Mouse (Mus musculus): ENCODE results near the gene A3galt2.

The A3galt2 gene

GRCm38 (mm10) chr4:128752031-128752757 is 3.0 kb upstream of the A3galt2 start:
- DNase-seq (ENCODE audit: low read depth, low spot score): no peak

GRCm38 (mm10) chr4:128753571-128753970 is 1.6 kb upstream of the A3galt2 start:
- DNase-seq (ENCODE audit: low read depth, low spot score): no peak

GRCm38 (mm10) chr4:128755900-128756299 is 736 bp downstream of the A3galt2 start:
- no peak for DNase-seq (ENCODE audit: low read depth, low spot score)

- no peak for DNase-seq (ENCODE audit: low read depth, low spot score)
Measured at GRCm38 (mm10) chr4:128759214-128759613, 4.0 kb downstream of the A3galt2 start.

DNA sequence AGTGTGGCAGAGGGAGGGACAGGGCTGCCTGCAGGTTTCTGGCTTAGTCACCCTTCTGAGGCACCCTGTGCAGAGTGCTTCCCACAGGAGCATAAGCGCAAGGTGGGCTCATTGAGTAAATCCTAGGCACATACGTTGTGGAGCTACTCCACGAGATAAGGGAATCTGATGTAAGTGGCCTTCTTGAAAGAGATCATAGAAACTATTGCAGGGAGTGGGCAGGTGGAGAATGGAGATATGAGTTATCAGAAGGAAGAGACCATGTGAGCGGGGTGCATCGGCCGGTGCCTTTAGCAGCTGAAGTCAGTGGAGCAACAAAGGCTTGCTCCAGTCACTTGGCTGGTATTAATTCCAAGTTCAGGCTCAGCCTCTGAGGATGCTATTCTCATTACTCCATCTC is 4.9 kb downstream of the A3galt2 start:
- DNase-seq (ENCODE audit: low read depth, low spot score): no peak

DNA sequence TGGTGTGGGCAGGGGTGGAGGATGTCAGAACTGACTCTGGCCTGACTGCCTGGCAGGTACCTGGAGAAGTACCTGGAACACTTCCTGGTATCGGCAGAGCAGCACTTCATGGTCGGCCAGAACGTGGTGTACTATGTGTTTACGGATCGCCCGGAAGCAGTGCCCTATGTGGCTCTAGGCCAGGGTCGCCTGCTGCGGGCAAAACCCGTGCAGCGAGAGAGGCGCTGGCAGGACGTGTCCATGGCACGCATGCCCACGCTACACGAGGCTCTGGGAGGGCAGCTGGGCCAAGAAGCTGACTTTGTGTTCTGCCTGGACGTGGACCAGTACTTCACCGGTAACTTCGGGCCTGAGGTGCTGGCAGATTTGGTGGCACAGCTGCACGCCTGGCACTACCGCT is 11.8 kb downstream of the A3galt2 start:
- no peak for DNase-seq (ENCODE audit: low read depth, low spot score)

DNA sequence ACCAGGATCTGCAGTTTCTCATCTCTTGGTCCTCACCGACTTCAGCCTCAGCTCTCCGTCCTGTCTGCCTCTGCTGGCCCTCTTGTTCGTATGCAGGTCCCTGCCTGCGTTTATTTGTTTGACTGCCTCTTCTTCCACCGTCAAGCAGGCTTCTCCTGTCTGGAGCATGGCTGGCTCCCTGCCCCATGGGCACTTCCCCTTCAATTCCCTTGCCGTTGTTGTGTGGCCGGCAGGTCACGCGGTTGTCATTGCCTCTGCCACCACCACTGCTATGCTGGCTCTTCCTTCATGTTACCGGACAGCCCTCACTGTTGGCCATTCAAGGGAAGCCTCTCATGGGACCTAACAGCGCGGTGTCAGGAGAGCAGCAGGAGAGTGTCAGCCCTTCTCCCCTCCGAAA is 13.0 kb downstream of the A3galt2 start:
- DNase-seq (ENCODE audit: low read depth, low spot score): no peak

DNA sequence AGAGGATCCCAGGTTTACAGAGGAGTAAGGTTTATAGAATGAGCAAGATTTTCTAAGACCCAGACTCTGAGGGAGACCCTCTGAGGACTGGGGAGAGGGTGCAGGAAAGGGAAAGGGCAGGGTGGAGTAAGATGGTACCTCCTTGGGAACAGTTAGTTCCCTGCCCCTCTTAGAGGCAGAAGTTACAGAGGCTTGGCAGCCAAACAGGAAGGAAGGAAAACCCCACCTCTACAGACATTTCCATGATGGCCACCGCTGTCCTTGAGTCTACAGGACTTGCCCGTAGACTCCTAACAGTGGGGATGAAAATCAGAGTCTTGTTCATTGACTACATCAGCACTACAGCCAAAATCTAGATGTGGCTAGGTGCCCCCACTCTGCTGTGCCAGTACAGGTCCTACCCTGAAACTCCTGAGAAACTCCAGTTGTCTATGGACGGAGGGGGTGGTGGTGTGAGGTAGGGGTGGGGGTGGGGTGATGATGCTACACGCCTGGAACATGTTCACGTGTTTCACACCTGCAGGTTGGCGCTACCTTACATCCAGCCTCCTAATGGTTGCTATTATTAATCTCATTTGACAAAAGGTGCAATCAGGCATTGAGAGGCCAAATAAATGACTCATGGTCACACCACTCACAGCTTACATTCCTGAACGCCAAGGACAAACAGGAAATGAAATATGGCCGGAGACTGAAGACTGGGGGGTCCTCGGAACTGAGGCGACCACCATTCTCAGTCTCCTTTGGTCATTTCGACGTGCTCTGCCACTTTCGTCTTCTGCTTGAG is 14.6 kb downstream of the A3galt2 start:
- DNase-seq (ENCODE audit: low read depth, low spot score): no peak

GRCm38 (mm10) chr4:128770698-128771097 is 15.5 kb downstream of the A3galt2 start:
- no peak for DNase-seq (ENCODE audit: low read depth, low spot score)

DNA sequence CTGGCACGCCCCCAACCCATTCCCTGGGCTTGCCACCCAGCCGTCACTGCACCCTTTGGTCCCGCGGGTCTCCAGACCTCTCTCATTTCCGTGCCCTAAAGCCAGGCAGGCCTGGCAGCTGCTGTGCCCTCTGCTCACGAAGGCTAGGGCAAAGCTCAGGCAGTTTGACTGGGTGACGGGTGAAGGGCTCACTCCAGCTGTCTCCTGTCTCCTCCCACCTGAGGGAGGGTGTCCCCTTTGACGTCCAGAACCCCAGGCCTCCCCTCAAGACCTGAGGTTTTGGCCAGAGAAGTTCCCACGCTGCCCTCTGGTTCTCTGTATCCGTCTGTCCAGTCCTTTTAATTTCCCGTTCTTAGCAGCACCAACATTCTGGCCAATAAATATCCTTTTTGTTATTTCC is 18.7 kb downstream of the A3galt2 start:
- DNase-seq (ENCODE audit: low read depth, low spot score): no peak

- peak; percentile 75 for DNase-seq (ENCODE audit: low read depth, low spot score)
Measured at GRCm38 (mm10) chr4:128774467-128774866, 19.3 kb downstream of the A3galt2 start.

DNA sequence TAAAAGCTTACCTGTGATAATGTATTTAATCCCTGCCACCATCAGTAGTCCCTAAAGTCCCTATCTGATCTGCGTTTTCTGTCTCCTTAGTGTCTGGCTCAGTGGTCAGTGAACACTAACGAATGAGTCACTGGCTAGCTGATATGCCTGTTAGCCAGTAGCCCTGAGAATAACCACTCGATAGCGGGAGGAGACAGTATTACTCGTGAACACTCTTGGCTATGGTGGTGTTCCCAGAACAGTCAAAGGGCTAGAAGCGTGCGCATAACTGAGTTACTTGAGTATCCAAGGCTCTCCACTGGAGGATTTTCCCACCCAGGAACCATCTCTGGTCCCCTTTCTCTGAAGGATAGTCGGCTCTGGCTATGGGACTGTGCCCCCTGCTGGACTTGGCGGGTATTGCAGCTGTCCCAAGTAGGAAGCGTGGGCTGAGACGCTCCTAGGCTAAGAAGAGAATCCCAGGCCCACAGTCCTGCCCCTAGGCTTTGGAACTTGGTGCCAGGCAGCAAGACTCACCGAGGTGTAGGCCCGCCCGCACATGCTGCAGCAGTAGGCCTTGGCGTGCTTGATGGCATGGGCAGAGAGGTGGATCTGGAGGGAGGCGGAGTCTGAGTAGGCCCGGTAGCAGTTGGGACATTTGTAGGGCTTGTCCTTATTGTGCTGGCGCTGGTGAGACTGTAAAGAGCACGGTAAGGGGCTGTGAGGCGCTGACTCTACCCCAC is 21.6 kb downstream of the A3galt2 start:
- peak; percentile 80 for DNase-seq (ENCODE audit: low read depth, low spot score)

GRCm38 (mm10) chr4:128777593-128777992 is 22.4 kb downstream of the A3galt2 start:
- no peak for DNase-seq (ENCODE audit: low read depth, low spot score)

DNA sequence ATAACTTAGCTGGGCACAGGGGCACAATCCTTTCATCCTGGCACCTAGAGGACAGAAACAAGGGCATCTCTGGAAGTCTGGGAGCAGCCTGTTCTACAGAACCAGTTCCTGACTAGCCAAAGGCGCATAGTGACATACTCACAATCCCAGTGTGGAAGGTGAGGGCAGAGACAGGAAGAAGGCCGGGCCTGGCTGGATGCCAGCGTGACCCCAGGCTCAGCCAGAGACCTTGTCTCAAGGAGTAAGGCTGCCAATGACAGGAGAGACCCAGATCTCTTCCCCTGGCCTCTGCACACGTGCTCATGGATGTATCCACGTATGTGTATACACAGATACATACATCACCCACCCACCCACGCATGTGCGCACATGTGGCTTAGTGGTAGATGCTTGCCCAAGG is 26.9 kb downstream of the A3galt2 start:
- no peak for DNase-seq (ENCODE audit: low read depth, low spot score)

GRCm38 (mm10) chr4:128782645-128783044 is 27.5 kb downstream of the A3galt2 start:
- DNase-seq (ENCODE audit: low read depth, low spot score): no peak

DNA sequence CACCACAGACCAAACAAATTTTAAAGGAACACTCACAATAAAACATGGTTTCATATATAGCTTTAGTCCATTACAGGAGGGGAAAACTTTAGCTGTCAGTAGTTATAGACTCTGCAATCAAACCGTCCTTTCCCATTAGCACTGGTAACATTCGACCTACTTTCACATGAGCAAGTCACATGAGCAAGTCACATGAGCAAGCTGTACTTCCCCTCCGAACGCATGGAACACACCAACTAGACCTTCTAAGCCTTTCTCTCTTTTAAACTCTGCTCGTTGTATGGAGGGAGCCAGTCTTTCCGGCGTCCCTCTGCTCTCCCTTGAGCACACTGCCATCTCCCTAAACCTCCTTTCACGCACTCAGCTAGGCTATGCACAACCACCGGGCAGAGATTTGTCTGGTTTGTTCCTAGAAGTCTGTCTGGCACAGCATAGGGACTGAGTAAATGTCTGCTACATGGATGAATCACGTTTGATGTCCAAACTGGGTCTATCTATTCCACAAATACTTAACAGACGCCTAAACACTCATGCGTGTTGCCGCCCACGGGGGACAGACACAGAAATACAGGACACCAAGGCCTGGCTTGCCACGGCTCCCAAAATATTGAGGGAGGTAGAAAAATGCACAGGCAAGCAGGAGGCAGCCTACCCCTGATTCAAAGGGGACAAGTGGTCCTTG is 29.9 kb downstream of the A3galt2 start:
- DNase-seq (ENCODE audit: low read depth, low spot score): peak; percentile 68

DNA sequence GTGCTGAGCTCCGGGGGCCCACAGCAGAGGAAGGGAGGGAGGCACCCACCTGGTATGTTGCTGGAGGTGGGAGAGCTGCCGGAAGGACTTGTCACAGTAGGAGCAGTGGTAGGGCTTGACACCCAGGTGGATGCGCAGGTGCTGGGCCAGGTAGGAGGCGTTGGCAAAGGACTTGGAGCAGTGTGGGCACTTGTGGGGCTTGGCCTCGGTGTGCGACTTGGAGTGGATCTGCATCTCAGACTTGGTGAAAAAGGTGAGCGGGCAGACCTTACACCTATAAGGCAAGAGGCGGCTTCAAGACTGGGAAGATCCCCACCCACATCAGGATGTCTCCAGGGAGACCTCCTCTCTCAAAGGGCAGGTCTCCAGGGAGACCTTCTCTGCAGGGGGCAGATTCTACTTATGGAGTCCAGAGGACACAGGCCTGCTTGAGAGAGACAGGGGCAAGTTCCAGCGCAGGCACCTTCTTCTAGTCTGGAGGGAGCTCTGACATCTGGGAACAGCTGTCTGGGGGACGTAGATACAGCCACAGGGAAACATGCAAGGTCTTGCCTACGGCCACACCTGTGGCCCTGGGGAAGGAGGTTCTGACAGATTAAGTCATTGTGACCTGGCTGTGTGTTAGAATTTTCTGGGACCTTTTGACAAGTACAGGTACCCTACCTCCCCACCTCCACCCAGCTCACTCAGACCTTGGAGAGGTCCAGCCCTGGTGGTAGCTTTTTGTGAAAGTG is 30.9 kb downstream of the A3galt2 start:
- DNase-seq (ENCODE audit: low read depth, low spot score): no peak

DNA sequence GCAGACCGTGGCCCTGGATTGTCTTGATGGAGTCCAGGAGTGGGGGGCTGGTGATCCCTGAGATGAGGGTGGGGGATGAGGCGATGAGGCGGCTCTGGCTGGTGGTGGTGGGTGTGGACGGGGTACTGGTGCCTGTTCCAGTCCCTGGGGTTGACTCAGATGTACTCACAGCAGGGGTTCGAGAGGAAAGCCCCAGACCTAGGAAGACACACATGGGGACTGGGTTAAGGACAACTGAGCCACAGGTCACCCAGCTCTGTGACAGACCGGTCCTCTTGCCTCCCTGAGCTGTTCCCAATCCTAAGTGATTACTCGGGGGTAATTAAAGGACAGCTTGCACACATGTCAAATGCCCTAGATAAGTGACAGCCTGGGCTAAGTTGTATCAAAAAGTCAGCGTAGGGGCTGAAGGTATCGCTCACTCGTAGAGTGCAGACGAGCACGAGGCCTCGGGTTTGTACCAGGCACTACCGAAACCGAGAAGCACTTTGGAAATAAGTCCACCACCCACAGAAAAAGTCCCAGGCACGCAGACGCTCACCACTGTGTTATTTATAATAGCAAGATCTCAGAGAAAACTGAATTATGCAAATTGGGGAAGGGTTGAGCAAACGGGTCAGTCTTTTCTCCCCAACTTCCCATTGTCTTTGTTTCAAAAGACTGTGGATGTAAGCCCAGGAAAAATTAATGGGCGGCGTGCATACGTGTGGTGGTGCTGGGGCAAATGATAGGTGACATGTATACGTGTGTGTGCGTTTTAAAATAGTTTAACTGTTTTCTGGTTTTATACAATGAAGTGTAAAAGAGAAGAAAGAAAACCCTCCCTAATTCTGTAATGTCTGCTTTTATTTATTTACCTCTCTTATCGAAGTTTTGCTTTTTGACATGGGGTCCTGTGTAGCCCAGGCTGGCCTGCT is 32.1 kb downstream of the A3galt2 start:
- peak; percentile 47 for DNase-seq (ENCODE audit: low read depth, low spot score)

GRCm38 (mm10) chr4:128788108-128788507 is 32.9 kb downstream of the A3galt2 start:
- no peak for DNase-seq (ENCODE audit: low read depth, low spot score)

DNA sequence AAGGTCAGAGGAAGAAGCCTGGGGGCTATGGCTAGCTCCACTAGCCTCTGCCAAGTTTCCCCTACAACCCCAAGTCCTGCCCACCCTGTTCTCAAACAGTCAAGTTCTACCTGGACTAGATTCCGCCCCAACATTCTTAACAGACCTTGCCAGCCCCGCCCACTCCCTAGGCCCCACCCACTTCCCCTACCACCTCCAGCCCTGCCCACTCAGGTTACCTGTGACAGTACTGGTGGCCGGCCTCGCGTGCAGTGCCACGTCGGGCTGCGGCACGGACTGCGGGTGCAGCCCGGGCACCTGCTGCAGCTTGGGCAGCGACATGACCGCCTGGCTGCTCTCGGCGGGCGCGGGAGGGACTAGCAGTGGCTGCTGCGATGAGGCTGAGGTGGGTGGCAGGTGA is 34.5 kb downstream of the A3galt2 start:
- no peak for DNase-seq (ENCODE audit: low read depth, low spot score)
